Mouse (Mus musculus) hematopoietic stem cell, adult 5-6 weeks (primary cell): ENCODE data around the gene Dnph1. TPM values are rescaled to one million over a fixed set of nuclear protein-coding genes. Genes with fewer than 3 reads are reported as not detected.

Source experiments
- ATAC-seq, 2 experiments: fragments of 125-278 bp in 1 of 2; replicated peaks in 1 of 2; 2 replicates each; pipeline ENCODE4 v1.8.0; 2016 to 2017; ENCODE audit warnings: inconsistent platforms in 2 of 2, mild to moderate bottlenecking in 2 of 2, moderate number of reproducible peaks in 2 of 2, low read depth in 1 of 2, moderate TSS enrichment in 1 of 2; ENCODE audit not compliant: low FRiP score in 2 of 2, poor library complexity in 2 of 2, severe bottlenecking in 2 of 2, insufficient read depth in 1 of 2, low TSS enrichment in 1 of 2
- total RNA-seq: library from RNA; stranded (forward); fragments of 172-1452, 232-1000 nt; gene quantifications from 2 replicates; pipeline ENCODE4 v1.2.3, GENCODE M21; 2017

Gene Dnph1
- total RNA-seq, 1 experiment from 2014 or later, result 21.0 TPM

GRCm38 (mm10) chr17:46545813-46546564 lies 49.5 kb downstream of the Dnph1 start, which contains the start of gene Cul9:
Cul9 (minus strand) TSS chr17:46546388.
- peak; percentile 69 to 70 for ATAC-seq

GRCm38 (mm10) chr17:46546591-46546990 lies 50.1 kb downstream of the Dnph1 start:
- no peak for ATAC-seq

GRCm38 (mm10) chr17:46546995-46547394 lies 50.5 kb downstream of the Dnph1 start:
- no peak for ATAC-seq

- ATAC-seq, result no peak
Observed at GRCm38 (mm10) chr17:46547923-46548322, 51.4 kb downstream of the Dnph1 start.

- no peak for ATAC-seq
Observed at GRCm38 (mm10) chr17:46548741-46549140, 52.2 kb downstream of the Dnph1 start.

- ATAC-seq, result 0 out of 4 replicates have a peak, but pooled peaks have one; percentile 34 to 42
Observed at GRCm38 (mm10) chr17:46549193-46549592, 52.7 kb downstream of the Dnph1 start.

Other genes with a start within 250 kb of the Dnph1 start
- gene Polr1c, start 248.7 kb upstream of the Dnph1 start, total RNA-seq, result 39.4 and 54.0 TPM in 2 replicates
- gene Yipf3, start 248.6 kb upstream of the Dnph1 start, total RNA-seq, result 29.2 and 56.5 TPM in 2 replicates
- gene Lrrc73, start 243.2 kb upstream of the Dnph1 start, total RNA-seq, result 0.25 TPM in 1 of 2 replicates, not detected in the other
- gene Tjap1, start 213.7 kb upstream of the Dnph1 start, total RNA-seq, result 9.6 and 30.5 TPM in 2 replicates
- gene Dlk2, start 199.3 kb upstream of the Dnph1 start, total RNA-seq, result not detected in 2 replicates
- gene Abcc10, start 168.4 kb upstream of the Dnph1 start, total RNA-seq, result 1.3 and 2.2 TPM in 2 replicates
- 25.3 and 64.6 TPM in 2 replicates for gene Zfp318, start 113.0 kb upstream of the Dnph1 start, total RNA-seq
- gene Crip3, start 67.8 kb upstream of the Dnph1 start, total RNA-seq, result not detected in 2 replicates
- not detected in 2 replicates for gene Slc22a7, start 58.3 kb upstream of the Dnph1 start, total RNA-seq
- 0.05 and 0.69 TPM in 2 replicates for gene Ttbk1, start 9.0 kb upstream of the Dnph1 start, total RNA-seq
- gene Cul9, start 49.7 kb downstream of the Dnph1 start, total RNA-seq, result 32.9 and 33.6 TPM in 2 replicates
- gene Srf, start 59.5 kb downstream of the Dnph1 start, total RNA-seq, result 28.3 and 30.8 TPM in 2 replicates
- gene Ptk7, start 132.8 kb downstream of the Dnph1 start, total RNA-seq, result 7.2 and 15.6 TPM in 2 replicates
- 11.9 and 15.2 TPM in 2 replicates for gene Klc4, start 149.3 kb downstream of the Dnph1 start, total RNA-seq
- 61.8 and 66.1 TPM in 2 replicates for gene Mrpl2, start 149.5 kb downstream of the Dnph1 start, total RNA-seq
- gene Cul7, start 153.6 kb downstream of the Dnph1 start, total RNA-seq, result 27.0 and 37.8 TPM in 2 replicates
- gene Rrp36, start 177.6 kb downstream of the Dnph1 start, total RNA-seq, result 38.1 and 47.0 TPM in 2 replicates
- gene Mea1, start 182.1 kb downstream of the Dnph1 start, total RNA-seq, result 53.3 and 74.4 TPM in 2 replicates
- gene Klhdc3, start 184.2 kb downstream of the Dnph1 start, total RNA-seq, result 21.5 and 22.1 TPM in 2 replicates
- 37.0 and 37.4 TPM in 2 replicates for gene Ppp2r5d, start 208.4 kb downstream of the Dnph1 start, total RNA-seq
- 16.1 and 16.2 TPM in 2 replicates for gene Pex6, start 214.8 kb downstream of the Dnph1 start, total RNA-seq
- gene Gnmt, start 232.5 kb downstream of the Dnph1 start, total RNA-seq, result not detected in 2 replicates